Mouse (Mus musculus) urinary bladder, postnatal 4 days (tissue): ENCODE data around the gene Ap5z1.

ENCODE experiments used
- DNase-seq, 2 experiments: peaks; one replicate each; pipeline ENCODE4 v3.0.0; 2021 to 2022; ENCODE audit warnings: low spot score in 2 of 2

Ap5z1 gene

GRCm38 (mm10) chr5:142439911-142440432, 23.8 kb upstream of the Ap5z1 start:
- no peak for DNase-seq

- peak; percentile 93 for DNase-seq
Measured at GRCm38 (mm10) chr5:142440451-142441147, 23.1 kb upstream of the Ap5z1 start.

GRCm38 (mm10) chr5:142441332-142442044, 22.3 kb upstream of the Ap5z1 start:
- DNase-seq = no peak

DNA sequence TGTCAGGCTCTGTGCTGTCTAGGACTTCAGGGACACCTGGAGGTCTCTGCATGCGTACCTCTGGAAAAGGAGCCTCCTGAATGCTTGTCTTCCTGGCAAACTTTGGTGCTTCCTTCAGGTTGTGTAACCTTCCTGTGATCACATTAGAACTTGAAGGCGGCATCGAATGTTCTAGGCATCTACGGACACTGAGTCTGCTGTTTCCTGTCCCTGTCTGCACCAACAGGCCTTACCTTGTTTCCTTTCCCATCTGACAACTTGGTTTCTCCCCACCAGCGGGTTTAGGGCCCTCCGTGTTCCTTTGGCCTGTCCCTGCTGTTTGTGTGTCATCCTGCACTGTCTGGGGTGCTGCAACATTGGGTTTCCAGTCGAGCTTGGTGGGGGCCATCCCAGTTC, 21.7 kb upstream of the Ap5z1 start:
- no peak for DNase-seq

DNA sequence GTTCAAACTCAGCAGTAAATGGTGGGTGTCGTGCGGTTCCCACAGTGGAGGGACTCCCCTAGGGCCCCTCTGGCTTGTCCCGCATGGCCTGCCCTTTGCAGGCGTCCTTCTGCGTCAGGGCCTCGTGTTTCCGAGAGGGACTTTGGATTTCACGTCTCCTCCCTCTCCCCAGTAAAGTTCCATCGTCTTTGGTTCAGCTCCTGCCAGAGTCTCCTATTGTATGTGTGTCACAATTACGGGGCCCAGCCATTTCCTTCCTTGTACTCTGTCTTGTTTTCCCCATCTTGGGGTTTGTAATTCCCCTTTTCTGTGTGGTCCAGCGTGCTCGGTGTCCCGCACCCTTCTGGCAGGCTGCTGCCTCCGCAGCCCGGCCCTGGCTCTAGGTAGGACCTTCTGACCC, 20.2 kb upstream of the Ap5z1 start:
- DNase-seq = no peak

DNA sequence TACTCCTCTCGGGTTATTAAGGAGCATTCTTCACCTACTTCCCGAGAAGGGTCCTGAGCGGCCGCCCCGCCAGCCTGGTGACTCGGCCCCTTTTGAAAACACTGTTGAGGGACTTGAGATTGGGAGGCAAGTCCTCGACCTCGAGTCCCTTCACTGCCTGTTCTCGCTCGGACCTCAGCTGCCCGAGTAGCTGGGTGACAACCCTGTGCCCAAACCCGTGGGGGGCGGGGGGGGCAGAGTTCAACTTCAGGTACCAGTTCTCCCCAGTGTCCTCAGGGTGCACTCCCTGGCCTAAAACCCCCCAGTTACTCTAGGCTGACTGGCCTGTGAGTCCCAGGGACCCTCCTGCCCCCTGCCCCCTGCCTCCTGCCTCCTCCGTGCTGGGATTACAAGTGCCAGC, 19.8 kb upstream of the Ap5z1 start:
- DNase-seq = no peak

GRCm38 (mm10) chr5:142444791-142445531, 18.8 kb upstream of the Ap5z1 start:
- DNase-seq = no peak

GRCm38 (mm10) chr5:142445709-142446108, 18.0 kb upstream of the Ap5z1 start:
- no peak for DNase-seq

- peak; percentile 81 to 90 for DNase-seq
Measured at GRCm38 (mm10) chr5:142448076-142448475, 15.7 kb upstream of the Ap5z1 start.

DNA sequence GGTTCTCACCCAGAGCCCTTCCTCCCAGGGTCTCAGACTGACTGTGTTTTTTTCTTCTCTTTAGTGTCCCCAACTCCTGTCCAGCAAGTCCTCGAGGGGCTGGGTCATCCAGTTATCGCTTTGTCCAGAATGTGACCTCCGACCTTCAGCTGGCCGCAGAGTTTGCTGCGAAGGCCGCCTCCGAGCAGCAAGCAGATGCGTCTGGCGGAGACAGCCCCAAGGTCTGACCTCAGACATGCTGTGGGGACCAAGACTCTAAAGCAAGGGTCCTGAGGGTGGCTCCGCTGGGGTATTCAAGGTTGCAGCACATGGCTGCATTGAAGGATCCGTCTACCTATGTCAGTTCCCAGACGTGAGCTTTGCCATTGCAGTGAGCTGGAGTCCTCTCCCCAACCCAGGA, 15.1 kb upstream of the Ap5z1 start:
- no peak for DNase-seq

DNA sequence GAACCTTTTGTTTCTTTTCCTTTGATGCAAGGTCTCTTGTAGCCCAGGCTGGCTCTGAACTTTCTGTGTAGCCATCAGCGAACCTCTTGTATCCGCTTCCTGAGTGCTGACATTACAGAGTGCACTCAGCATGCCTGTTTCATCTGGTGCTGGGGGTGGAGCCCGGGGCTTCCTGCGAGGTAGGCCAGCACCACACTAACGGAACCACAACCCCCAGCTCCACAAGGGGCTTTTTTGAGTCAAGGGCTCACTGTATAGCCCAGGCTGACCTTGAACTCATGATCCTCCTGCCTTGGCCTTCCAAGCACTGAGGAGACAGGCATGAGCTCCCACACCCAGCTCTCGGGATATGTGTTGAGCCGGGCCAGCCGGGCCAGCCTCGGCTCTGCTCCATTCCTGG, 12.9 kb upstream of the Ap5z1 start:
- no peak for DNase-seq

GRCm38 (mm10) chr5:142451759-142452158, 12.0 kb upstream of the Ap5z1 start:
- DNase-seq = no peak

DNA sequence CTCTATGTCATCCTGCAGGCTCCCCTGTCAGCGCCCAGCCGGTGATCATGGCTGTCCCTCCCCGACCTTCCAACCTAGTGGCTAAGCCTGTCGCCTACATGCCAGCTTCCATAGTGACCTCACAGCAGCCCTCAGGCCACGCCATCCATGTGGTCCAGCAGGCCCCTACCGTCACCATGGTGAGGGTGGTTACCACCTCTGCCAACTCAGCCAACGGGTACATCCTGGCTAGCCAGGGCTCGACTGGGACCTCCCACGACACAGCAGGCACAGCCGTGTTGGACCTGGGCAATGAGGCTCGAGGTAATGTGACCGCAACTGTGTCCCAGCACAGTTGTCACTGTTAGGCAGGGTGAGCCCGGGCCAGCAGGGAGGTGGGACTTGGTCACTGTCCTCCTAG, 10.0 kb upstream of the Ap5z1 start:
- no peak for DNase-seq

GRCm38 (mm10) chr5:142456318-142456717, 7.4 kb upstream of the Ap5z1 start:
- DNase-seq = no peak

DNA sequence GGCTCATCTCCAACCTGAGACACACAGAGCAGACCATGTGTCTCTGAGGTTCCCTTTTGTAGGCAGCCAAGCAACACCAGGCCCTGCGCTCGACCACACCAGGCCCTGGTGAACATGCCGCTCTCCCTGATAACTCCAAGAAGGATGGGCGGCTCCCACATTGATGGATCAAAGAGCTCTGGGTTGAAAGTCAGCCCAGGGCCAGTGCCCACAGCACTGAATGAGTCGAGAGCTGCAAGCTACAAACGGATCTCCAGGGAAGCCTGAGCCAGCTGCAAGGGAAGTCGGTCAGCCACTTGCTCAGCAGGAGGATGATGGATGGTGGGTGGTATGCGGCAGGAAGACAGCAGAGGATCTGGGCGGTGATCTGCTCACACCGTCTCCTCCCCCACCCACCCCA, 6.4 kb upstream of the Ap5z1 start:
- no peak for DNase-seq

- no peak for DNase-seq
Measured at GRCm38 (mm10) chr5:142458791-142459557, 4.8 kb upstream of the Ap5z1 start.

- no peak for DNase-seq
Measured at GRCm38 (mm10) chr5:142459834-142460233, 3.9 kb upstream of the Ap5z1 start.

GRCm38 (mm10) chr5:142461942-142462640, 1.7 kb upstream of the Ap5z1 start:
- no peak for DNase-seq

- DNase-seq = no peak
Measured at GRCm38 (mm10) chr5:142462641-142462948, 1.1 kb upstream of the Ap5z1 start.

GRCm38 (mm10) chr5:142463011-142463410, 733 bp upstream of the Ap5z1 start:
- DNase-seq = no peak

- DNase-seq = no peak
Measured at GRCm38 (mm10) chr5:142468375-142468774, 4.6 kb downstream of the Ap5z1 start.
